Mouse (Mus musculus) megakaryocyte-erythroid progenitor cell, adult 5-6 weeks (primary cell): ENCODE measurements around the gene Epb41l2. TPM values are rescaled to one million over a fixed set of nuclear protein-coding genes. Genes with fewer than 3 reads are reported as not detected.

Experiments used
- ATAC-seq: replicated peaks from 2 replicates; pipeline ENCODE4 v1.8.0; 2016; ENCODE audit warnings: mild to moderate bottlenecking, inconsistent platforms; ENCODE audit not compliant: severe bottlenecking, poor library complexity, low FRiP score, low TSS enrichment
- total RNA-seq, 2 experiments: library from RNA; stranded (forward) in 1 of 2; stranded (reverse) in 1 of 2; fragments of 200-1000, 215-1000 nt in 1 of 2; fragments of >200 nt in 1 of 2; fragmentation: Nextera tagmentation in 1 of 2; gene quantifications; 2 replicates each; pipeline ENCODE4 v1.2.3; 2014 to 2017

Gene Epb41l2
- total RNA-seq, 2 experiments from 2014 or later: 12.8 to 16.0 TPM

GRCm38 (mm10) chr10:25359959-25360811 is 587 bp downstream of the Epb41l2 start:
- ATAC-seq: no peak

- no peak for ATAC-seq
Measured at GRCm38 (mm10) chr10:25362235-25362634, 2.6 kb downstream of the Epb41l2 start.

GRCm38 (mm10) chr10:25365158-25365557 is 5.6 kb downstream of the Epb41l2 start:
- no peak for ATAC-seq

- no peak for ATAC-seq
Measured at GRCm38 (mm10) chr10:25365708-25366107, 6.1 kb downstream of the Epb41l2 start.

- ATAC-seq: peak; percentile 26; the same call in 1 of the 2 replicates
Measured at GRCm38 (mm10) chr10:25366691-25367090, 7.1 kb downstream of the Epb41l2 start.

GRCm38 (mm10) chr10:25368928-25369327 is 9.3 kb downstream of the Epb41l2 start:
- no peak for ATAC-seq

GRCm38 (mm10) chr10:25369691-25370090 is 10.1 kb downstream of the Epb41l2 start:
- no peak for ATAC-seq

GRCm38 (mm10) chr10:25371336-25371735 is 11.7 kb downstream of the Epb41l2 start:
- ATAC-seq: no peak

- no peak for ATAC-seq
Measured at GRCm38 (mm10) chr10:25371915-25372371, 12.3 kb downstream of the Epb41l2 start.

GRCm38 (mm10) chr10:25372510-25373148 is 13.0 kb downstream of the Epb41l2 start:
- ATAC-seq: peak; percentile 52; the same call in 1 of the 2 replicates

GRCm38 (mm10) chr10:25375036-25375435 is 15.4 kb downstream of the Epb41l2 start:
- no peak for ATAC-seq

- no peak for ATAC-seq
Measured at GRCm38 (mm10) chr10:25380746-25381481, 21.3 kb downstream of the Epb41l2 start.

- ATAC-seq: no peak
Measured at GRCm38 (mm10) chr10:25381951-25382350, 22.4 kb downstream of the Epb41l2 start.

GRCm38 (mm10) chr10:25383171-25383570 is 23.6 kb downstream of the Epb41l2 start:
- ATAC-seq: no peak

GRCm38 (mm10) chr10:25384391-25384790 is 24.8 kb downstream of the Epb41l2 start:
- no peak for ATAC-seq

GRCm38 (mm10) chr10:25385811-25386580 is 26.4 kb downstream of the Epb41l2 start:
- ATAC-seq: no peak

- no peak for ATAC-seq
Measured at GRCm38 (mm10) chr10:25386868-25387267, 27.3 kb downstream of the Epb41l2 start.

GRCm38 (mm10) chr10:25387268-25387667 is 27.7 kb downstream of the Epb41l2 start:
- no peak for ATAC-seq

- ATAC-seq: no peak
Measured at GRCm38 (mm10) chr10:25392786-25393185, 33.2 kb downstream of the Epb41l2 start.
